Comparison of ENCODE assay signal across 17 mouse cellular contexts in the genomic region with DNA sequence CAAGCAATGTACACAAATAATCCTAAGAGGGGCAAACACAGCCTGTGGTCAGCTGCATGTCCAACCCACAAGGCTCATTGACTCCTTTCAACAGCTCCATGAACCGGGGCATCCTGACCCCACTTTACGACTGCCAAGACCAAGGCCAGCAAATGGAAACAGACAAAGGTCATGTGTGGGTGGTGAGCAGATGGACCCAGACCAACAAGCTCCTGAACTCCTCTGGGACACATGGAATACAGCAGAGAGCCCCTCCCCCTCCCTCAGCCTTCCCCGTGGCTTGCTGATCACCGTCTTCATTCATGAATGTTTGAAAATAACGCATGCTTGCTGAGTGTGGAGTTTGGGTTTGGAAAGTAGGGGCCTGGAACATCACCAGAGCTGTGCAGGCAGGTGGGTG. TPM values are rescaled to one million over a fixed set of nuclear protein-coding genes. Genes with fewer than 3 reads are reported as not detected.
DNase-seq lines count a peak whose midpoint lies in the region; ATAC-seq and TF ChIP-seq lines count a peak whose summit lies in the region.
"Had no signal": no experiment of that assay in that cellular context is flagged by ENCODE, and none has a peak within 500 bp of the region (broad histone marks: within the 10 kb centered on the region; RNA-seq: fewer than 3 reads in every experiment).

No protein-coding gene starts in this region.

- ATAC-seq in kidney, postnatal 0 days (replicated peaks; ENCODE audit: low FRiP score, low read depth): no peak
- peak; percentile 47; the same call in 1 of the 2 replicates for ATAC-seq in liver, embryonic 14.5 days (ENCODE audit: insufficient read depth)
- no peak for ATAC-seq in stomach, postnatal 0 days (ENCODE audit: low FRiP score, low TSS enrichment)
- ATAC-seq: forebrain, postnatal 0 days; intestine, embryonic 15.5 days; midbrain, embryonic 13.5 days had no signal

- no peaks in the 10 kb centered on the region for H3K36me3 ChIP-seq in kidney, postnatal 0 days (ENCODE audit: insufficient read depth, low read length)
- H3K36me3 ChIP-seq in liver, embryonic 14.5 days (replicated peaks; ENCODE audit: control insufficient read depth, insufficient read depth, low read depth): no peaks in the 10 kb centered on the region
- H3K36me3 ChIP-seq in stomach, postnatal 0 days (ENCODE audit: control insufficient read depth, insufficient read depth, low read length): no peaks in the 10 kb centered on the region
- H3K36me3 ChIP-seq: intestine, embryonic 15.5 days had no signal

- H3K9ac ChIP-seq in kidney, postnatal 0 days (ENCODE audit: low read depth, low read length): no peak overlapping the region
- H3K9ac ChIP-seq in liver, embryonic 14.5 days (replicated peaks): no peak overlapping the region
- H3K9ac ChIP-seq in stomach, postnatal 0 days (ENCODE audit: low read length): no peak overlapping the region
- H3K9ac ChIP-seq: forebrain, postnatal 0 days; intestine, embryonic 15.5 days; midbrain, embryonic 13.5 days had no signal

- no peaks in the 10 kb centered on the region for H3K27me3 ChIP-seq in kidney, postnatal 0 days (ENCODE audit: insufficient read depth, low read length)
- H3K27me3 ChIP-seq in liver, embryonic 14.5 days (ENCODE audit: control insufficient read depth, insufficient read depth, low read length): no peaks in the 10 kb centered on the region
- no peaks in the 10 kb centered on the region for H3K27me3 ChIP-seq in stomach, postnatal 0 days (ENCODE audit: control insufficient read depth, insufficient read depth, low read length)
- H3K27me3 ChIP-seq: intestine, embryonic 15.5 days; midbrain, embryonic 13.5 days had no signal

- H3K4me2 ChIP-seq in kidney, postnatal 0 days (ENCODE audit: low read length): no peak overlapping the region
- H3K4me2 ChIP-seq in liver, embryonic 14.5 days (ENCODE audit: low read depth): no peak overlapping the region
- no peak overlapping the region for H3K4me2 ChIP-seq in stomach, postnatal 0 days (replicated peaks; ENCODE audit: low read depth)
- H3K4me2 ChIP-seq: intestine, embryonic 15.5 days; midbrain, embryonic 13.5 days had no signal

- no peak for TF ChIP-seq CTCF in kidney, postnatal 0 days (IDR thresholded peaks at IDR 0.05; ENCODE audit: low read depth)
- no peak for TF ChIP-seq CTCF in liver, embryonic 14.5 days (IDR thresholded peaks at IDR 0.05; ENCODE audit: low read depth)
- no peak for TF ChIP-seq CTCF in stomach, postnatal 0 days (IDR thresholded peaks at IDR 0.05; ENCODE audit: low read depth)

- no peak for TF ChIP-seq EP300 in liver, embryonic 14.5 days (IDR thresholded peaks at IDR 0.05; ENCODE audit: low read depth)
- no peak for TF ChIP-seq EP300 in stomach, postnatal 0 days (optimal IDR thresholded peaks at IDR 0.05)

- 20% methylated on average over 5 of the region's 5 CpGs for WGBS in kidney, postnatal 0 days
- WGBS in liver, embryonic 14.5 days (ENCODE audit: insufficient replicate concordance): 61% methylated on average over 5 of the region's 5 CpGs
- WGBS in stomach, postnatal 0 days: 58% methylated on average over 5 of the region's 5 CpGs

- H3K4me1 ChIP-seq in kidney, postnatal 0 days (replicated peaks; ENCODE audit: insufficient read depth, low read length): peaks cover 15% of the 10 kb centered on the region
- peaks cover 0 to 5% of the 10 kb centered on the region in 2 experiments; a peak in 2 of 4 replicates for H3K4me1 ChIP-seq in liver, embryonic 14.5 days (replicated peaks; ENCODE audit: control insufficient read depth in 2 of 2, insufficient read depth in 2 of 2, low read length in 1 of 2)
- H3K4me1 ChIP-seq in stomach, postnatal 0 days (replicated peaks; ENCODE audit: control insufficient read depth, insufficient read depth): no peaks in the 10 kb centered on the region

- no peak overlapping the region for H3K4me3 ChIP-seq in kidney, postnatal 0 days (replicated peaks; ENCODE audit: low read depth, low read length)
- no peak overlapping the region for H3K4me3 ChIP-seq in liver, embryonic 14.5 days (ENCODE audit: insufficient read depth in 1 of 2, low read depth in 2 of 2, low read length in 2 of 2)
- no peak overlapping the region for H3K4me3 ChIP-seq in stomach, postnatal 0 days (ENCODE audit: low read depth, low read length)
- H3K4me3 ChIP-seq: erythroblast, embryonic 14.5 days; intestine, embryonic 15.5 days; midbrain, embryonic 13.5 days had no signal

- peak; percentile 13 for DNase-seq in embryo, embryonic 10 days (ENCODE audit: low spot score)
- DNase-seq in embryo, embryonic 9.5 days (ENCODE audit: extremely low spot score): no peak
- DNase-seq in MN1 (ENCODE audit: low spot score): peak; percentile 65
- DNase-seq in kidney, postnatal 0 days (ENCODE audit: low spot score): peak; percentile 46
- DNase-seq in liver, embryonic 14.5 days (ENCODE audit: low read depth in 3 of 3, low spot score in 3 of 3): peak; percentile 3 to 19 (median 10)
- no peak for DNase-seq in stomach, postnatal 0 days (ENCODE audit: low spot score)
- DNase-seq in layer of hippocampus, postnatal 14 days (ENCODE audit: low spot score in 2 of 2): no peak
- no peak for DNase-seq in urinary bladder, postnatal 4 days (ENCODE audit: low spot score in 2 of 2)
- DNase-seq: B cell, adult 2 months; cerebellum, adult 18-20 months; forebrain, postnatal 0 days; heart, postnatal 36 days; right cerebral cortex, adult 18-20 months; thymus, adult 18-20 months had no signal

- H3K27ac ChIP-seq in kidney, postnatal 0 days: no peak overlapping the region
- no peak overlapping the region for H3K27ac ChIP-seq in liver, embryonic 14.5 days
- no peak overlapping the region for H3K27ac ChIP-seq in stomach, postnatal 0 days (replicated peaks)
- H3K27ac ChIP-seq: intestine, embryonic 15.5 days; midbrain, embryonic 13.5 days had no signal

- no peaks in the 10 kb centered on the region for H3K9me3 ChIP-seq in kidney, postnatal 0 days (replicated peaks; ENCODE audit: low read length)
- H3K9me3 ChIP-seq in liver, embryonic 14.5 days (ENCODE audit: control insufficient read depth, low read length): no peaks in the 10 kb centered on the region
- no peaks in the 10 kb centered on the region for H3K9me3 ChIP-seq in stomach, postnatal 0 days (ENCODE audit: control insufficient read depth, low read length)
- H3K9me3 ChIP-seq: intestine, embryonic 15.5 days; midbrain, embryonic 13.5 days had no signal

RNA-seq across cellular contexts. Expression of a gene that starts 57.3 kb away (rescaled TPM):
- 4.4 and 5.4 TPM in 2 replicates for polyA plus RNA-seq in kidney, postnatal 0 days (2015; fragmentation: Nextera tagmentation; extraction: Ambion mirVana)
- 1.7 and 2.0 TPM in 2 replicates for polyA plus RNA-seq in liver, embryonic 14.5 days (2012; rRNA removed)
- 0.73 and 1.4 TPM in 2 replicates for polyA plus RNA-seq in liver, embryonic 14.5 days (2014; fragmentation: Nextera tagmentation; extraction: Ambion mirVana)
- 4.9 and 5.2 TPM in 2 replicates for polyA plus RNA-seq in stomach, postnatal 0 days (2015; fragmentation: Nextera tagmentation; extraction: Ambion mirVana)
- 10 to 100 TPM; 57.3 to 76.8 TPM for total RNA-seq in layer of hippocampus, postnatal 14 days (2021)

Comparison
In these comparisons a context has a peak if more than half of its experiments do, and no peak if none do; other contexts are left out.
1. DNase-seq: peak in embryo, embryonic 10 days (single experiment), MN1 (single experiment), kidney, postnatal 0 days (single experiment) and liver, embryonic 14.5 days (3 of 3); none in embryo, embryonic 9.5 days (single experiment), stomach, postnatal 0 days (single experiment), layer of hippocampus, postnatal 14 days (0 of 2) and urinary bladder, postnatal 4 days (0 of 2).